Mouse (Mus musculus) liver, embryonic 14.5 days (tissue): Measurements from ENCODE around the gene Cfl2. TPM values are rescaled to one million over a fixed set of nuclear protein-coding genes. Genes with fewer than 3 reads are reported as not detected.

Experiments
- ATAC-seq: fragments of 200-750 bp; cut with Nextera tagmentation; 2 replicates; pipeline ENCODE4 v1.8.0; 2017; ENCODE audit warnings: moderate number of reproducible peaks, mild to moderate bottlenecking, moderate library complexity; ENCODE audit not compliant: insufficient read depth
- DNase-seq, 3 experiments: peaks; one replicate each; pipeline ENCODE4 v3.0.0-alpha.2; 2012 to 2013; ENCODE audit warnings: low read depth in 3 of 3, low spot score in 3 of 3
- H3K27ac ChIP-seq: fragments of 300-500 bp; sonication (generic); 2 replicates; pipeline ENCODE4 v1.5.1; 2014; ENCODE audit warnings: moderate library complexity, mild to moderate bottlenecking, control low read depth, inconsistent platforms
- H3K27me3 ChIP-seq: fragments of 300-500 bp; sonication (generic); 2 replicates; pipeline ENCODE4 v1.6.1; 2014; ENCODE audit warnings: mild to moderate bottlenecking, low read length, moderate library complexity; ENCODE audit not compliant: control insufficient read depth, insufficient read depth
- H3K36me3 ChIP-seq: fragments of 300-500 bp; sonication (generic); replicated peaks from 2 replicates; pipeline ENCODE4 v1.6.1; 2014; ENCODE audit warnings: low read depth; ENCODE audit not compliant: control insufficient read depth, insufficient read depth
- H3K4me1 ChIP-seq, 2 experiments: fragments of 200-500 bp in 1 of 2; fragments of 300-500 bp in 1 of 2; sonication (generic) in 1 of 2; replicated peaks; 2 replicates each; pipeline ENCODE4 v1.6.1; 2012 to 2014; ENCODE audit warnings: antibody characterized with exemption in 1 of 2, inconsistent platforms in 1 of 2, low read length in 1 of 2; ENCODE audit not compliant: control insufficient read depth in 2 of 2, insufficient read depth in 2 of 2
- H3K4me2 ChIP-seq: fragments of 300-500 bp; sonication (generic); 2 replicates; pipeline ENCODE4 v1.6.1; 2014; ENCODE audit warnings: low read depth, mild to moderate bottlenecking, control low read depth, moderate library complexity
- H3K4me3 ChIP-seq, 2 experiments: fragments of 200-500 bp in 1 of 2; fragments of 300-500 bp in 1 of 2; sonication (generic) in 1 of 2; 2 replicates each; pipeline ENCODE4 v1.5.1; 2012 to 2014; ENCODE audit warnings: low read depth in 2 of 2, low read length in 2 of 2, mild to moderate bottlenecking in 2 of 2, control low read depth in 1 of 2, inconsistent platforms in 1 of 2, moderate library complexity in 1 of 2; ENCODE audit not compliant: insufficient read depth in 1 of 2
- H3K9ac ChIP-seq: fragments of 300-500 bp; sonication (generic); replicated peaks from 2 replicates; pipeline ENCODE4 v1.6.1; 2014; ENCODE audit warnings: mild to moderate bottlenecking, control low read depth, moderate library complexity
- H3K9me3 ChIP-seq: fragments of 300-500 bp; sonication (generic); 2 replicates; pipeline ENCODE4 v1.6.1; 2016; ENCODE audit warnings: low read length, mixed read lengths; ENCODE audit not compliant: control insufficient read depth
- CTCF ChIP-seq: IDR thresholded peaks from 2 replicates; pipeline ENCODE4 v1.5.1; 2016; ENCODE audit warnings: antibody characterized with exemption, low read depth, control low read depth
- EP300 ChIP-seq: IDR thresholded peaks from 2 replicates; pipeline ENCODE4 v1.6.1; 2016; ENCODE audit warnings: antibody characterized with exemption, low read depth
- WGBS: fragments of 180-500 bp; shearing (Covaris S2); extraction: QIAGEN DNeasy Blood & Tissue Kit; methylation state at CpG from one replicate; pipeline ENCODE4 v1.1.7; 2014; ENCODE audit not compliant: insufficient replicate concordance; 5-methylcytosine and 5-hydroxymethylcytosine counted together
- polyA plus RNA-seq, 2 experiments: library from polyadenylated mRNA; depleted of rRNA in 1 of 2; stranded (reverse) in 1 of 2; unstranded in 1 of 2; fragments of >200 nt; fragmentation: Nextera tagmentation in 1 of 2; extraction: Ambion mirVana in 1 of 2; gene quantifications; 2 replicates each; pipeline versions ENCODE4 v1.2.1 to v1.2.3; 2012 to 2014

Gene Cfl2
- polyA plus RNA-seq, 2 experiments = 8.8 to 34.3 TPM

DNA sequence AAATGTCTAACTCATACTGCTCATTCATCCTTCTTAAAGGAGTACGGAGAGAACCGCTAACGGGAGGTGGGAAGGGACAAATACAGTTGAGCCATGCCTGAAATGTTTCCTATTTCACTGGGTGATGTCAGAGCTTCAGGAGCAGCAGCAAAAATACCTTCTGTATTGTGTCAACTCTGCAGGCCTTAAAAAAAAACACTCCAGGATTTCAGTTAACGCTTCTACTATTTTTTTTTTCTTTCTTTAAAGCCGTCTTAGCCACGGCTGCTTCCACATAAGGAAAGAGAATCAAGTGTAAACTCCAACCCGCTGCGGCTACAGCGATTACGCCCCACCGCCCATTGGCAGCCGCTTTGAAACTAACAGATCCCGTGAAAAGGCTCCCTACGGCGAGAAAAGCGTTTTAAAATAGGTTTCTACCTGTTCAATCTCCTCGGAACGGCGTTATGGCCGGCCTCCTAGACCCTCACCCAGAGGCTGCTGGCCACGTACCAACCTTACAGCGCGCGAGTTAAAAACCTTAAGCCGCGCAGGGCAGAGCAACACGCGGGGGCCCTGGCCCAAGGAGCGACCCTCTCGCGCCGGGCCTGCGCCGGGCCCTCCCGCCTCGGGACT is 579 bp downstream of the Cfl2 start:
- no peaks in the 10 kb centered on the region for H3K9me3 ChIP-seq
- peaks cover 6% of the 10 kb centered on the region for H3K36me3 ChIP-seq
- peak overlapping the region; percentile 97 to 99 for H3K4me3 ChIP-seq
- H3K27ac ChIP-seq = peak overlapping the region; percentile 90
- H3K4me1 ChIP-seq = peaks cover 2 to 6% of the 10 kb centered on the region in 2 experiments; a peak in 2 of 4 replicates
- no peak for TF ChIP-seq EP300
- DNase-seq (peak; percentile 27 to 40 (median 29)), ATAC-seq (peak; percentile 44)
- peak overlapping the region; percentile 100 for H3K9ac ChIP-seq
- no peaks in the 10 kb centered on the region for H3K27me3 ChIP-seq
- peak overlapping the region; percentile 78 for H3K4me2 ChIP-seq
- under 1% methylated on average over 36 of the region's 36 CpGs for WGBS

- TF ChIP-seq CTCF = no peak
- no peak for TF ChIP-seq EP300
- H3K27me3 ChIP-seq = no peaks in the 10 kb centered on the region
- no peak overlapping the region for H3K4me2 ChIP-seq
- 73% methylated on average over 6 of the region's 6 CpGs for WGBS
- no peak overlapping the region for H3K4me3 ChIP-seq
- DNase-seq (no peak), ATAC-seq (no peak)
- no peak overlapping the region for H3K27ac ChIP-seq
- no peaks in the 10 kb centered on the region for H3K9me3 ChIP-seq
- H3K36me3 ChIP-seq = peaks cover 6% of the 10 kb centered on the region
- H3K9ac ChIP-seq = no peak overlapping the region
- H3K4me1 ChIP-seq = peaks cover 2 to 6% of the 10 kb centered on the region in 2 experiments; a peak in 2 of 4 replicates
Measured at GRCm38 (mm10) chr12:54859531-54859930, 3.1 kb downstream of the Cfl2 start.

DNA sequence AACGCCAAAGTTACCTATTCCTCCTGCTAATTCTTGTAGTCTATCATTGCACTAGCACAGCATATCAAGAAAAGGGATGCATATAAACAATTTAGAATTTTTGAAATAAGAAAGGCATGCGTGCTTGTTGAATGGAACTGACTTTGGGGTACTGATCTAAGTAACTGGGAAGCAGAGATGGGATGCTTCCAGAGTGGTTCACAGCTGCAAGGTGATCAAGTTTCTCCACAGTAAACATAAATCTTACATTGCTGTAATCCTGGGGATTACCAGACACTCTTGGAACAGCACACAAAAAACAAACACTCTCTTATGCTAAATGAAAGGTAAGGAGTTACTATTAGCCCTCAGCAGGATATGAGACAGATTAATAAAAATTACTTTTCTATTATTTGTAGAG is 12.1 kb downstream of the Cfl2 start:
- Histone ChIP-seq H3K27ac (no peak overlapping the region), H3K4me1 (no peaks in the 10 kb centered on the region), H3K9ac (no peak overlapping the region), H3K9me3 (no peaks in the 10 kb centered on the region), H3K4me2 (no peak overlapping the region), H3K4me3 (no peak overlapping the region), H3K27me3 (no peaks in the 10 kb centered on the region), H3K36me3 (no peaks in the 10 kb centered on the region)
- TF ChIP-seq EP300 (no peak), CTCF (no peak)
- no peak for DNase-seq
- no peak for ATAC-seq
- WGBS = 76% methylated on average over 2 of the region's 2 CpGs

GRCm38 (mm10) chr12:54844415-54844814 is 18.3 kb downstream of the Cfl2 start:
- H3K27ac ChIP-seq = no peak overlapping the region
- no peak overlapping the region for H3K4me3 ChIP-seq
- no peaks in the 10 kb centered on the region for H3K9me3 ChIP-seq
- no peaks in the 10 kb centered on the region for H3K27me3 ChIP-seq
- H3K4me1 ChIP-seq = no peaks in the 10 kb centered on the region
- H3K4me2 ChIP-seq = no peak overlapping the region
- TF ChIP-seq EP300 = no peak
- TF ChIP-seq CTCF = no peak
- no peak for ATAC-seq
- DNase-seq = no peak
- H3K36me3 ChIP-seq = no peaks in the 10 kb centered on the region
- H3K9ac ChIP-seq = no peak overlapping the region

- no peak for DNase-seq
- WGBS = 45% methylated on average over 1 of the region's 1 CpGs
- TF ChIP-seq EP300 = no peak
- TF ChIP-seq CTCF = no peak
Measured at GRCm38 (mm10) chr12:54841576-54841975, 21.1 kb downstream of the Cfl2 start.

More at GRCm38 (mm10) chr12:54841576-54841975, 21.1 kb downstream of the Cfl2 start:
- H3K4me1 ChIP-seq = no peaks in the 10 kb centered on the region
- H3K4me3 ChIP-seq = no peak overlapping the region
- no peaks in the 10 kb centered on the region for H3K36me3 ChIP-seq
- no peak overlapping the region for H3K27ac ChIP-seq
- no peaks in the 10 kb centered on the region for H3K27me3 ChIP-seq
- H3K4me2 ChIP-seq = no peak overlapping the region
- no peak overlapping the region for H3K9ac ChIP-seq
- H3K9me3 ChIP-seq = no peaks in the 10 kb centered on the region
- ATAC-seq = no peak
